Mouse (Mus musculus) liver, embryonic 14.5 days (tissue): ENCODE results near the gene Ankrd33b. TPM values are rescaled to one million over a fixed set of nuclear protein-coding genes. Genes with fewer than 3 reads are reported as not detected.

Experiments used
- ATAC-seq: fragments of 200-750 bp; cut with Nextera tagmentation; 2 replicates; pipeline ENCODE4 v1.8.0; 2017; ENCODE audit warnings: moderate number of reproducible peaks, mild to moderate bottlenecking, moderate library complexity; ENCODE audit not compliant: insufficient read depth
- DNase-seq, 3 experiments: peaks; one replicate each; pipeline ENCODE4 v3.0.0-alpha.2; 2012 to 2013; ENCODE audit warnings: low read depth in 3 of 3, low spot score in 3 of 3
- H3K27ac ChIP-seq: fragments of 300-500 bp; sonication (generic); 2 replicates; pipeline ENCODE4 v1.5.1; 2014; ENCODE audit warnings: moderate library complexity, mild to moderate bottlenecking, control low read depth, inconsistent platforms
- H3K27me3 ChIP-seq: fragments of 300-500 bp; sonication (generic); 2 replicates; pipeline ENCODE4 v1.6.1; 2014; ENCODE audit warnings: mild to moderate bottlenecking, low read length, moderate library complexity; ENCODE audit not compliant: control insufficient read depth, insufficient read depth
- H3K36me3 ChIP-seq: fragments of 300-500 bp; sonication (generic); replicated peaks from 2 replicates; pipeline ENCODE4 v1.6.1; 2014; ENCODE audit warnings: low read depth; ENCODE audit not compliant: control insufficient read depth, insufficient read depth
- H3K4me1 ChIP-seq, 2 experiments: fragments of 200-500 bp in 1 of 2; fragments of 300-500 bp in 1 of 2; sonication (generic) in 1 of 2; replicated peaks; 2 replicates each; pipeline ENCODE4 v1.6.1; 2012 to 2014; ENCODE audit warnings: antibody characterized with exemption in 1 of 2, inconsistent platforms in 1 of 2, low read length in 1 of 2; ENCODE audit not compliant: control insufficient read depth in 2 of 2, insufficient read depth in 2 of 2
- H3K4me2 ChIP-seq: fragments of 300-500 bp; sonication (generic); 2 replicates; pipeline ENCODE4 v1.6.1; 2014; ENCODE audit warnings: low read depth, mild to moderate bottlenecking, control low read depth, moderate library complexity
- H3K4me3 ChIP-seq, 2 experiments: fragments of 200-500 bp in 1 of 2; fragments of 300-500 bp in 1 of 2; sonication (generic) in 1 of 2; 2 replicates each; pipeline ENCODE4 v1.5.1; 2012 to 2014; ENCODE audit warnings: low read depth in 2 of 2, low read length in 2 of 2, mild to moderate bottlenecking in 2 of 2, control low read depth in 1 of 2, inconsistent platforms in 1 of 2, moderate library complexity in 1 of 2; ENCODE audit not compliant: insufficient read depth in 1 of 2
- H3K9ac ChIP-seq: fragments of 300-500 bp; sonication (generic); replicated peaks from 2 replicates; pipeline ENCODE4 v1.6.1; 2014; ENCODE audit warnings: mild to moderate bottlenecking, control low read depth, moderate library complexity
- H3K9me3 ChIP-seq: fragments of 300-500 bp; sonication (generic); 2 replicates; pipeline ENCODE4 v1.6.1; 2016; ENCODE audit warnings: low read length, mixed read lengths; ENCODE audit not compliant: control insufficient read depth
- CTCF ChIP-seq: IDR thresholded peaks from 2 replicates; pipeline ENCODE4 v1.5.1; 2016; ENCODE audit warnings: antibody characterized with exemption, low read depth, control low read depth
- EP300 ChIP-seq: IDR thresholded peaks from 2 replicates; pipeline ENCODE4 v1.6.1; 2016; ENCODE audit warnings: antibody characterized with exemption, low read depth
- WGBS: fragments of 180-500 bp; shearing (Covaris S2); extraction: QIAGEN DNeasy Blood & Tissue Kit; methylation state at CpG from one replicate; pipeline ENCODE4 v1.1.7; 2014; ENCODE audit not compliant: insufficient replicate concordance; 5-methylcytosine and 5-hydroxymethylcytosine counted together
- polyA plus RNA-seq, 2 experiments: library from polyadenylated mRNA; depleted of rRNA in 1 of 2; stranded (reverse) in 1 of 2; unstranded in 1 of 2; fragments of >200 nt; fragmentation: Nextera tagmentation in 1 of 2; extraction: Ambion mirVana in 1 of 2; gene quantifications; 2 replicates each; pipeline versions ENCODE4 v1.2.1 to v1.2.3; 2012 to 2014

Gene Ankrd33b
- polyA plus RNA-seq, 2 experiments: 0.19 to 0.27 TPM

- Histone ChIP-seq H3K4me1 (peaks cover 0 to 3% of the 10 kb centered on the region in 2 experiments; a peak in 1 of 4 replicates), H3K36me3 (no peaks in the 10 kb centered on the region), H3K4me2 (peak overlapping the region; percentile 67), H3K9me3 (no peaks in the 10 kb centered on the region), H3K4me3 (peak overlapping the region; percentile 41 to 59), H3K27me3 (peaks cover 42% of the 10 kb centered on the region), H3K27ac (no peak overlapping the region), H3K9ac (no peak overlapping the region)
- no peak for TF ChIP-seq CTCF
- TF ChIP-seq EP300: no peak
- DNase-seq: no peak
- no peak for ATAC-seq
- WGBS: 2% methylated on average over 37 of the region's 37 CpGs
Measured at GRCm38 (mm10) chr15:31365720-31366591, 1.6 kb downstream of the Ankrd33b start.

- no peak overlapping the region for H3K27ac ChIP-seq
- no peak for DNase-seq
Measured at GRCm38 (mm10) chr15:31365041-31365719, 2.3 kb downstream of the Ankrd33b start.

DNA sequence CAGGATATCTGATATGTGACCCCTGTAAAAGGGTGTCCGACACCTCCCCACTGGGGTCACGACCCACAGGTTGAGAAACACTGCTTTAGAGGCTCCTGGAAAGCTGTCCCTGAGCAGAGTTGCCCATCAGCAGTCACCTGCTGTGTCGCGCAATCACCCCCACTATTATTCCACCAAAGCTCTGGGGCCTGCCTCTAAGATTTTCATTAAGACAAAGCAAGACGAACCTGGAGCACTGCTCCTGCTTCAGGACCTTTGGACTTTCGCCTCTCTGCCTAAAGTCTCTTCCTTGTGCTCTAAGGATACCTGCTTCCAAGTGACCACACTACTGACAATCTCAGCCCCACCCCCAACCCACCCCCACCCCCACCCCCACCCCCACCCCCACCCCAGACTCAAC lies 3.1 kb downstream of the Ankrd33b start:
- 57% methylated on average over 6 of the region's 6 CpGs for WGBS
- Histone ChIP-seq H3K4me3 (no peak overlapping the region), H3K9ac (no peak overlapping the region), H3K27me3 (peaks cover 42% of the 10 kb centered on the region), H3K9me3 (no peaks in the 10 kb centered on the region), H3K4me1 (peaks cover 0 to 5% of the 10 kb centered on the region in 2 experiments; a peak in 2 of 4 replicates), H3K4me2 (no peak overlapping the region), H3K36me3 (no peaks in the 10 kb centered on the region), H3K27ac (no peak overlapping the region)
- DNase-seq (no peak), ATAC-seq (no peak)
- TF ChIP-seq EP300 (no peak), CTCF (no peak)

More at GRCm38 (mm10) chr15:31365041-31365719, 2.3 kb downstream of the Ankrd33b start:
- H3K36me3 ChIP-seq: no peaks in the 10 kb centered on the region
- peaks cover 42% of the 10 kb centered on the region for H3K27me3 ChIP-seq
- H3K9ac ChIP-seq: no peak overlapping the region
- no peak for TF ChIP-seq CTCF
- no peak for TF ChIP-seq EP300
- H3K4me3 ChIP-seq: peak overlapping the region; percentile 41 to 56
- WGBS: 20% methylated on average over 11 of the region's 11 CpGs
- H3K4me1 ChIP-seq: peaks cover 0 to 3% of the 10 kb centered on the region in 2 experiments; a peak in 1 of 4 replicates
- peak overlapping the region; percentile 67 for H3K4me2 ChIP-seq
- no peaks in the 10 kb centered on the region for H3K9me3 ChIP-seq
- no peak for ATAC-seq

- H3K4me1 ChIP-seq: peaks cover 0 to 4% of the 10 kb centered on the region in 2 experiments; a peak in 2 of 4 replicates
- WGBS: 53% methylated on average over 8 of the region's 8 CpGs
- DNase-seq (no peak), ATAC-seq (no peak)
- no peak overlapping the region for H3K4me2 ChIP-seq
- TF ChIP-seq EP300 (no peak), CTCF (no peak)
- H3K9ac ChIP-seq: no peak overlapping the region
- peaks cover 38% of the 10 kb centered on the region for H3K27me3 ChIP-seq
- no peaks in the 10 kb centered on the region for H3K36me3 ChIP-seq
- H3K9me3 ChIP-seq: no peaks in the 10 kb centered on the region
- H3K4me3 ChIP-seq: no peak overlapping the region
- no peak overlapping the region for H3K27ac ChIP-seq
Measured at GRCm38 (mm10) chr15:31363981-31364361, 3.6 kb downstream of the Ankrd33b start.
